Mouse (Mus musculus) liver, embryonic 11.5 days (tissue): Measurements from ENCODE around the gene 2510039O18Rik. TPM values are rescaled to one million over a fixed set of nuclear protein-coding genes. Genes with fewer than 3 reads are reported as not detected.

Source experiments
- ATAC-seq: fragments of 200-750 bp; cut with Nextera tagmentation; replicated peaks from 2 replicates; pipeline ENCODE4 v1.8.0; 2017; ENCODE audit warnings: moderate number of reproducible peaks, mild to moderate bottlenecking, moderate TSS enrichment, moderate library complexity; ENCODE audit not compliant: low FRiP score
- DNase-seq: peaks from one replicate; pipeline ENCODE4 v3.0.0-alpha.2; 2017; ENCODE audit warnings: low spot score
- H3K27ac ChIP-seq: fragments of 300-500 bp; sonication (generic); 2 replicates; pipeline ENCODE4 v1.5.1; 2014; ENCODE audit warnings: mild to moderate bottlenecking, low read depth, low read length, control low read depth
- H3K27me3 ChIP-seq: fragments of 300-500 bp; sonication (generic); replicated peaks from 2 replicates; pipeline ENCODE4 v1.6.1; 2014; ENCODE audit warnings: low read length, mixed read lengths; ENCODE audit not compliant: control insufficient read depth, insufficient read depth
- H3K36me3 ChIP-seq: fragments of 300-500 bp; sonication (generic); 2 replicates; pipeline ENCODE4 v1.6.1; 2014; ENCODE audit warnings: mild to moderate bottlenecking, low read length, moderate library complexity, mixed read lengths; ENCODE audit not compliant: control insufficient read depth, insufficient read depth
- H3K4me1 ChIP-seq: fragments of 300-500 bp; sonication (generic); replicated peaks from 2 replicates; pipeline ENCODE4 v1.6.1; 2014; ENCODE audit warnings: low read length, mixed read lengths; ENCODE audit not compliant: control insufficient read depth, insufficient read depth
- H3K4me2 ChIP-seq: fragments of 300-500 bp; sonication (generic); 2 replicates; pipeline ENCODE4 v1.6.1; 2014; ENCODE audit warnings: mild to moderate bottlenecking, control low read depth, moderate library complexity
- H3K4me3 ChIP-seq: fragments of 300-500 bp; sonication (generic); 2 replicates; pipeline ENCODE4 v1.5.1; 2014; ENCODE audit warnings: low read depth, low read length, control low read depth
- H3K9ac ChIP-seq: fragments of 300-500 bp; sonication (generic); 2 replicates; pipeline ENCODE4 v1.6.1; 2014; ENCODE audit warnings: low read depth, low read length, control low read depth
- H3K9me3 ChIP-seq: fragments of 300-500 bp; sonication (generic); 2 replicates; pipeline ENCODE4 v1.6.1; 2016; ENCODE audit warnings: low read length, inconsistent platforms, mixed read lengths; ENCODE audit not compliant: control insufficient read depth
- WGBS: fragments of 180-500 bp; shearing (Covaris S2); extraction: QIAGEN DNeasy Blood & Tissue Kit; methylation state at CpG from one replicate; pipeline ENCODE4 v1.1.7; 2014; 5-methylcytosine and 5-hydroxymethylcytosine counted together
- polyA plus RNA-seq: library from polyadenylated mRNA; unstranded; fragments of >200 nt; fragmentation: Nextera tagmentation; extraction: Ambion mirVana; gene quantifications from 2 replicates; pipeline ENCODE4 v1.2.1, GENCODE M21; 2014

Gene 2510039O18Rik
- polyA plus RNA-seq, 1 experiment from 2014 or later = 18.6 TPM

DNA sequence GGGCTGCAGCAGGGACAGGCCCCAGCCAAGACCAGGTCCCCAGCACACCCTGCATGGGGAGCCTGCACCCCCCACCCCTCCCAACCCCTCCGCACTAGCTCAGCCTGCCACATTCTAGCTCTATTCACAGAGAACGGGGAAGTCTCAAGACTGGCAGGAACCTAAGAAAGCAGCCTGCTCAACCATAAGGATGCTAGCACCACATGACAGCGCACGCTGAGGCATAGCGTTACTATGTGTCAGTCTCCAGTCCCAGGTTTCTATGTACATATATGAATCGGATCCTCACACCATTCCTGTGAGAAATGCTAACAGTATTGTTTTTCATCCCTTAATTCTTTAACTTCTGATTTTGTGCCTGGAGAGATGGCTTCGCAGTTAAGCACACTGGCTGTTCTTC is 12.2 kb upstream of the 2510039O18Rik start:
- Histone ChIP-seq H3K27me3 (no peaks in the 10 kb centered on the region), H3K4me2 (no peak overlapping the region; the same call in 1 of the 2 replicates), H3K4me1 (peaks cover 8% of the 10 kb centered on the region), H3K9ac (no peak overlapping the region), H3K4me3 (no peak overlapping the region), H3K9me3 (no peaks in the 10 kb centered on the region), H3K27ac (no peak overlapping the region), H3K36me3 (peaks cover 9% of the 10 kb centered on the region; the same call in 1 of the 2 replicates)
- DNase-seq (no peak), ATAC-seq (no peak; the same call in 1 of the 2 replicates)
- WGBS = 68% methylated on average over 7 of the region's 7 CpGs

DNA sequence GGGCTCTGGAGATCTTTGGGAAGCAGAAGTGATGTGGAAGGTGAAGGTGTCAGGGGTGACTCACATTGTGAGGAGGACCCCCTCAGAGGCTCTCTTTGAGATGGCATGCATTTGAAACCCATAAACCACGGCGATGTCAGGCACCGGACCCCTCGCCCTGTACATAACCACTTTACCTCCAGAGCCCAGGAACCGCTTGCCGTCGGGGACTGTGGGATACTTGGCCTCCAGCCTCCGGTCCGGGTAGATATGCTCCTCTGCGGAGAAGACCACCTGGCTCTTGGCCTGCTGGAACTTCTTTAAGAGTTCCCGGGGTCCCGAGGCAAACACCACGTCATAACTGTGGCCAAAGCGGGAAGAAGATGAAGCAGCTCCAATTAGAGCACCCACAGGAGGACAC is 9.7 kb upstream of the 2510039O18Rik start:
- no peaks in the 10 kb centered on the region for H3K27me3 ChIP-seq
- 92% methylated on average over 14 of the region's 14 CpGs for WGBS
- H3K9me3 ChIP-seq = no peaks in the 10 kb centered on the region
- DNase-seq (no peak), ATAC-seq (no peak)
- H3K36me3 ChIP-seq = 0 out of 2 replicates have a peak, but pooled peaks cover 2% of the 10 kb centered on the region
- H3K4me2 ChIP-seq = no peak overlapping the region
- H3K4me3 ChIP-seq = no peak overlapping the region
- no peak overlapping the region for H3K27ac ChIP-seq
- no peak overlapping the region for H3K9ac ChIP-seq
- peaks cover 12% of the 10 kb centered on the region for H3K4me1 ChIP-seq

GRCm38 (mm10) chr4:147934134-147934533 is 6.6 kb upstream of the 2510039O18Rik start:
- H3K27me3 ChIP-seq = no peaks in the 10 kb centered on the region
- no peaks in the 10 kb centered on the region for H3K9me3 ChIP-seq
- H3K4me2 ChIP-seq = no peak overlapping the region
- no peak for ATAC-seq
- 59% methylated on average over 3 of the region's 3 CpGs for WGBS
- no peak overlapping the region for H3K9ac ChIP-seq
- no peak overlapping the region for H3K4me3 ChIP-seq
- peaks cover 7% of the 10 kb centered on the region for H3K4me1 ChIP-seq
- DNase-seq = no peak
- 0 out of 2 replicates have a peak, but pooled peaks cover 2% of the 10 kb centered on the region for H3K36me3 ChIP-seq
- no peak overlapping the region for H3K27ac ChIP-seq

- Histone ChIP-seq H3K4me1 (peaks cover 7% of the 10 kb centered on the region), H3K4me3 (no peak overlapping the region), H3K36me3 (0 out of 2 replicates have a peak, but pooled peaks cover 2% of the 10 kb centered on the region), H3K4me2 (no peak overlapping the region), H3K27me3 (no peaks in the 10 kb centered on the region), H3K9me3 (no peaks in the 10 kb centered on the region), H3K9ac (no peak overlapping the region), H3K27ac (no peak overlapping the region)
- DNase-seq = no peak
- 72% methylated on average over 4 of the region's 4 CpGs for WGBS
- no peak for ATAC-seq
Observed at GRCm38 (mm10) chr4:147934611-147935010, 6.1 kb upstream of the 2510039O18Rik start.

DNA sequence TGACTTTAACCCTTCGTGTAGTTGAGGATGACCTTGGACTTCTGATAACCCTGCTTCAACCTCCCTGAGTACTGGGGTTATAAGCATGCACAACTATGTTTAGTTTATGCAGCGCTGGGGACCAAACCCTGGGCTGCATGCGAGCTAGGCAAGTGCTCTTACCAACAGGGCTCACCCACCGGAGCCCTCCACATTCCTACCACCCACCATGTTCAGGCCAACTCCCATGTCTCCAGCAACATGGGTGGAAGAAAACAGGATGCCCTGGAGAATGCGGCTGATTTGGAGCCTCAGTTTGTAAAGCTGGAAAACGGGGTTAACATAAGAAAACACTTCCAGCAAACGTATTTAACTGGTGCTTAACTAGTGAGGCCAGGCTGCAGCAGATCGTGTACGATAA is 4.8 kb upstream of the 2510039O18Rik start:
- Histone ChIP-seq H3K4me3 (peak overlapping the region; percentile 71), H3K4me1 (peaks cover 7% of the 10 kb centered on the region), H3K9ac (peak overlapping the region; percentile 81), H3K27me3 (no peaks in the 10 kb centered on the region), H3K36me3 (0 out of 2 replicates have a peak, but pooled peaks cover 2% of the 10 kb centered on the region), H3K4me2 (peak overlapping the region; percentile 91), H3K27ac (no peak overlapping the region), H3K9me3 (no peaks in the 10 kb centered on the region)
- ATAC-seq (no peak), DNase-seq (no peak)
- 17% methylated on average over 9 of the region's 9 CpGs for WGBS

GRCm38 (mm10) chr4:147936331-147936954 is 4.3 kb upstream of the 2510039O18Rik start, which contains the start of gene Plod1:
Plod1 (minus strand) TSS chr4:147936767.
- Histone ChIP-seq H3K36me3 (peaks cover 2% of the 10 kb centered on the region; the same call in 1 of the 2 replicates), H3K4me2 (peak within 1 kb of the TSS; percentile 91), H3K27me3 (no peaks in the 10 kb centered on the region), H3K9me3 (no peaks in the 10 kb centered on the region), H3K27ac (no peak within 1 kb of the TSS), H3K9ac (peak within 1 kb of the TSS; percentile 81), H3K4me3 (peak within 1 kb of the TSS; percentile 71), H3K4me1 (peaks cover 7% of the 10 kb centered on the region)
- WGBS = under 1% methylated on average over 51 of the region's 51 CpGs
- DNase-seq (peak; percentile 79), ATAC-seq (peak; percentile 69)

- Histone ChIP-seq H3K9me3 (no peaks in the 10 kb centered on the region), H3K4me2 (peak overlapping the region; percentile 91), H3K27ac (no peak overlapping the region), H3K36me3 (peaks cover under 1% of the 10 kb centered on the region; the same call in 1 of the 2 replicates), H3K4me3 (peak overlapping the region; percentile 71), H3K9ac (peak overlapping the region; percentile 81), H3K4me1 (peaks cover 13% of the 10 kb centered on the region), H3K27me3 (no peaks in the 10 kb centered on the region)
- ATAC-seq = no peak
- no peak for DNase-seq
- WGBS = 45% methylated on average over 3 of the region's 3 CpGs
Observed at GRCm38 (mm10) chr4:147937021-147937420, 3.7 kb upstream of the 2510039O18Rik start.

- DNase-seq (no peak), ATAC-seq (no peak)
- Histone ChIP-seq H3K4me1 (peaks cover 18% of the 10 kb centered on the region), H3K9me3 (no peaks in the 10 kb centered on the region), H3K27ac (no peak overlapping the region), H3K9ac (no peak overlapping the region), H3K36me3 (peaks cover 2% of the 10 kb centered on the region; the same call in 1 of the 2 replicates), H3K27me3 (no peaks in the 10 kb centered on the region), H3K4me3 (no peak overlapping the region), H3K4me2 (peak overlapping the region; percentile 91; the same call in 1 of the 2 replicates)
- 58% methylated on average over 5 of the region's 5 CpGs for WGBS
Observed at GRCm38 (mm10) chr4:147937486-147937885, 3.2 kb upstream of the 2510039O18Rik start.
